Mouse (Mus musculus) intestine, postnatal 0 days (tissue): ENCODE measurements at regions not wholly inside any gene's neighbourhood (a gene's known extent, or its start where the extent isn't known, plus 50 kb on each side); places are given as distances from the start of the nearest gene placed in this dataset.
"Not testable (repeated sequence)": the region's sequence is repeated elsewhere in the genome, so short reads cannot be mapped to it uniquely, and the experiment has no call there.

ENCODE experiments used
- ATAC-seq: fragments of 200-750 bp; cut with Nextera tagmentation; 2 replicates; pipeline ENCODE4 v1.8.0; 2017; ENCODE audit warnings: mild to moderate bottlenecking, moderate TSS enrichment, moderate library complexity
- H3K27ac ChIP-seq: fragments of 300-500 bp; sonication (generic); 2 replicates; pipeline ENCODE4 v1.5.1; 2014; ENCODE audit warnings: mild to moderate bottlenecking, low read depth, low read length, moderate library complexity
- H3K27me3 ChIP-seq: fragments of 300-500 bp; sonication (generic); replicated peaks from 2 replicates; pipeline ENCODE4 v1.6.1; 2014; ENCODE audit warnings: low read length, mixed read lengths; ENCODE audit not compliant: control insufficient read depth, insufficient read depth
- H3K36me3 ChIP-seq: fragments of 300-500 bp; sonication (generic); 2 replicates; pipeline ENCODE4 v1.6.1; 2014; ENCODE audit warnings: mild to moderate bottlenecking, moderate library complexity; ENCODE audit not compliant: control insufficient read depth, insufficient read depth
- H3K4me1 ChIP-seq: fragments of 300-500 bp; sonication (generic); replicated peaks from 2 replicates; pipeline ENCODE4 v1.6.1; 2014; ENCODE audit warnings: antibody characterized with exemption, low read length, mixed read lengths; ENCODE audit not compliant: control insufficient read depth, insufficient read depth
- H3K4me2 ChIP-seq: fragments of 300-500 bp; sonication (generic); replicated peaks from 2 replicates; pipeline ENCODE4 v1.6.1; 2014; ENCODE audit warnings: low read depth, mild to moderate bottlenecking, moderate library complexity
- H3K4me3 ChIP-seq: fragments of 300-500 bp; sonication (generic); 2 replicates; pipeline ENCODE4 v1.5.1; 2014; ENCODE audit warnings: low read depth, low read length
- H3K9ac ChIP-seq: fragments of 300-500 bp; sonication (generic); 2 replicates; pipeline ENCODE4 v1.6.1; 2014; ENCODE audit warnings: mild to moderate bottlenecking, low read depth, low read length
- H3K9me3 ChIP-seq: fragments of 300-500 bp; sonication (generic); 2 replicates; pipeline ENCODE4 v1.6.1; 2016; ENCODE audit warnings: mixed run types; ENCODE audit not compliant: control insufficient read depth
- CTCF ChIP-seq: sonication (generic); IDR thresholded peaks from 2 replicates; pipeline ENCODE4 v1.5.1; 2016; ENCODE audit warnings: low read depth, mild to moderate bottlenecking, control low read depth, antibody characterized with exemption, moderate library complexity
- WGBS: fragments of 180-500 bp; shearing (Covaris S2); extraction: QIAGEN DNeasy Blood & Tissue Kit; methylation state at CpG from one replicate; pipeline ENCODE4 v1.1.7; 2014; 5-methylcytosine and 5-hydroxymethylcytosine counted together

GRCm38 (mm10) chr14:16009778-16010177 lies 239.3 kb upstream of the Ngly1 start:
- Histone ChIP-seq H3K4me3 (no peak overlapping the region), H3K36me3 (no peaks in the 10 kb centered on the region), H3K4me2 (no peak overlapping the region), H3K4me1 (no peaks in the 10 kb centered on the region), H3K27me3 (no peaks in the 10 kb centered on the region), H3K9ac (no peak overlapping the region), H3K27ac (no peak overlapping the region), H3K9me3 (no peaks in the 10 kb centered on the region)
- no peak for TF ChIP-seq CTCF
- ATAC-seq: no peak

GRCm38 (mm10) chr14:16023853-16024252 lies 225.2 kb upstream of the Ngly1 start:
- H3K27me3 ChIP-seq: no peaks in the 10 kb centered on the region
- no peak for TF ChIP-seq CTCF
- H3K9ac ChIP-seq: no peak overlapping the region
- no peaks in the 10 kb centered on the region for H3K36me3 ChIP-seq
- no peak overlapping the region for H3K4me2 ChIP-seq
- H3K4me1 ChIP-seq: no peaks in the 10 kb centered on the region
- H3K9me3 ChIP-seq: no peaks in the 10 kb centered on the region
- no peak overlapping the region for H3K27ac ChIP-seq
- H3K4me3 ChIP-seq: no peak overlapping the region
- ATAC-seq: no peak

DNA sequence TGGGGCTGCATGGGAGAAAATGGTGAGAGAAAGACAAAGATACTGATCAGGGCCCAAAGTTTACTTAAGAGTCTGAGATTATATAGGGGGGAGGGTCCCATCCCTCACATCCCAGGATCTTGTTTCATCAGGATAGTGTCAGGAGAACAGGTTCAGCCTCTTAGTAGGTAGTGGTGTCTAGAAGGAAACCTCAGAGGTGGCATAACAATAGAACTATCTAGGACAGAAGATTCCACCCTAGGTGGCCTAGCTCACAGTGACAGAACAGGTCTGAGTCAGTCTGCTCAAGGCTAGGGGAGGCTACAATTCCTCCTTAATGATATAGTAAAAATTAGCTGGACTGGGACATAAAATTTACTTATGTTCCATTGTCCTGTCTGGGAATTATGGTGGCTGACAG lies 211.3 kb upstream of the Ngly1 start:
- Histone ChIP-seq H3K4me1 (no peaks in the 10 kb centered on the region), H3K36me3 (no peaks in the 10 kb centered on the region), H3K27me3 (no peaks in the 10 kb centered on the region), H3K9me3 (no peaks in the 10 kb centered on the region), H3K4me3 (no peak overlapping the region), H3K4me2 (no peak overlapping the region), H3K27ac (no peak overlapping the region), H3K9ac (no peak overlapping the region)
- no peak for TF ChIP-seq CTCF
- ATAC-seq: no peak

DNA sequence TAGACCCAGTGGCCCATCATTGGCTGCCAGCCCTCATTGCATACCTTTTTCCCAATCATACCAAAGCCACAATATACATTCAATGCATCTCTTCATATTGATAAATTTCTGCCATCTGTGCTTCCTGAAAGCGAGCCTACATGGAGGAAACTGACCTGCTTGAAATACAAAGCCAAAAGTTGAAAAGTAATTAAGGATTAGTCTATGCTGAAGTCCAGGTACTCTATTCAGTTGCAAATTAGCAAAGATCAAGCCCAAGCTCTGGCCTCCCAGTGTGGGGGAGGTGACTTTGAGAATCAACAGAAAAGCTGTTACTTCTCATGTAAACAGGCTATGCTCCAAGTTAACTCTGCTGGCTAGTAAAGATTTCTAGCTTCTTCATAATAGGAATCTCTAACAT lies 210.7 kb upstream of the Ngly1 start:
- no peaks in the 10 kb centered on the region for H3K4me1 ChIP-seq
- no peaks in the 10 kb centered on the region for H3K9me3 ChIP-seq
- no peak for ATAC-seq
- H3K9ac ChIP-seq: no peak overlapping the region
- no peaks in the 10 kb centered on the region for H3K27me3 ChIP-seq
- 88% methylated on average over 1 of the region's 1 CpGs for WGBS
- no peak overlapping the region for H3K4me3 ChIP-seq
- H3K27ac ChIP-seq: no peak overlapping the region
- TF ChIP-seq CTCF: no peak
- H3K4me2 ChIP-seq: no peak overlapping the region
- H3K36me3 ChIP-seq: no peaks in the 10 kb centered on the region

DNA sequence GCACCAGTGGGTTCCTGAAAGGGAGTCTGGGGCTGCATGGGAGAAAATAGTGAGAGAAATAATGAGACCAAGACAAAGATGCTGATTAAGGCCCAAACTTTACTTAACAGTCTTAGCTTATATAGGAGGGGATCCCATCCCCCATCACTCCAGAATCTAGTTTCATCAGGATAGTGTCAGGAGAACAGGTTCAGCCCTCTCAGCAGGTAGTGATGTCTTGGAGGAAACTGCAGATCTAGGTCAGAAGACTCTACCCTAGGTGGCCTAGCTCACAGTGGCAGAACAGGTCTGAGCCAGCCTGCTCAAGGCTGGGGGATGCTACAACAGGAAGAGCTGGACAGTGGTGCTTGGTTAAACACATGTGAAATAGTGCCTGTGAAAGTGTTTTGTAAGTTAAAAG lies 204.6 kb upstream of the Ngly1 start:
- no peak for TF ChIP-seq CTCF
- ATAC-seq: no peak
- H3K4me3 ChIP-seq: no peak overlapping the region

DNA sequence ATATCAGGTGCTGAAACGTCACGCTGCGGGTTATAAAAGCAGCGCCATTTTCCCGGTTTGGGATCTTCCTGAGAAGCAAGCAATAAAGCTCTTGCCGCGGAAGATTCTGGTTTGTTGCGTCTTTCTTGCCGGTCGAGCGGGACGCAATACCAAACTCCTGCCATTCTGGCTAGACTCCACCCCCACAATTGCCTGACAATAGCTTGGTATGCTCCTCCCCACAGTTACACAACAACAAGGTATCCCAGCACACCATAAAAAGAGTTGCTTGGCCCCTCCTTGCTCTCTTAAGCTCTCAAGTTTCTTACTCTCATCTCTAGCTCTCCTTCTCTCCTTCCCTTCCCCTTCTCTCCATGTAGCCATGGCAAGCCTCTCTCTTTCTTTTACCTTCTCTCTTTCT lies 176.5 kb upstream of the Ngly1 start:
- H3K9me3 ChIP-seq, H3K27me3 ChIP-seq, H3K4me2 ChIP-seq, H3K4me3 ChIP-seq, H3K27ac ChIP-seq, H3K4me1 ChIP-seq, H3K36me3 ChIP-seq, H3K9ac ChIP-seq, ATAC-seq: not testable (repeated sequence)
- 96% methylated on average over 5 of the region's 12 CpGs for WGBS

More for the DNA sequence above, 204.6 kb upstream of the Ngly1 start:
- no peak overlapping the region for H3K4me2 ChIP-seq
- H3K27ac ChIP-seq: no peak overlapping the region
- no peaks in the 10 kb centered on the region for H3K36me3 ChIP-seq
- no peaks in the 10 kb centered on the region for H3K9me3 ChIP-seq
- H3K27me3 ChIP-seq: no peaks in the 10 kb centered on the region
- no peak overlapping the region for H3K9ac ChIP-seq
- no peaks in the 10 kb centered on the region for H3K4me1 ChIP-seq

DNA sequence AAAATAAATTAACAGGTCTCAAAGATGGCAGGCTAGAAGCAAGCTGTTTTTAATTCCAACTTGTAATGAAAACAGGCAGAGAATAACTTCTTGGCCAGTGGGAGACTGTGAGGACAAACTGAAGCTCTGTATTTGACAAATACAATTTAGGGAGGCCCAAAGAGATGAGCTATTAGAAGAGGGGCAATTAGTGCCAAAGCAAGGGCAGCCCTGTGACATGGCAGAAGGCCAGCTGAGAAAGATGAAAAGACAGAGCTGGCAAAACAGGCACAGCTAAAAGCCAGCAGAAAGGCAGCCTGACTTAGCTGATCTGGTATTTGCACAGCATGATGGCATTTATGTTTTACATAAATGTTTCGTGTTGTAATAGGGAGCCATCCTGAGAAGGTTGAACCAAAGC lies 175.0 kb upstream of the Ngly1 start:
- Histone ChIP-seq H3K27me3 (no peaks in the 10 kb centered on the region), H3K4me1 (no peaks in the 10 kb centered on the region), H3K27ac (no peak overlapping the region), H3K4me3 (no peak overlapping the region), H3K9ac (no peak overlapping the region), H3K36me3 (no peaks in the 10 kb centered on the region), H3K4me2 (no peak overlapping the region), H3K9me3 (no peaks in the 10 kb centered on the region)
- WGBS: 78% methylated on average over 1 of the region's 1 CpGs
- TF ChIP-seq CTCF: no peak
- no peak for ATAC-seq
